Mouse (Mus musculus): ENCODE data around the gene Riiad1.

GRCm38 (mm10) chr3:94442951-94443596, 37.1 kb downstream of the Riiad1 start, which contains the start of gene Mrpl9:
- TF ChIP-seq TAL1 (IDR thresholded peaks at IDR 0.05; ENCODE audit: low read length) (no peak), GATA1 (IDR thresholded peaks at IDR 0.05; ENCODE audit: low read length) (no peak)
